Mouse (Mus musculus): ENCODE results near the gene Anapc15-ps.

Gene Anapc15-ps

GRCm38 (mm10) chr10:95673351-95673750, at the start of gene Anapc15-ps:
Gene Anapc15-ps, minus strand, starts transcription at chr10:95673451.
- DNase-seq (ENCODE audit: low spot score in 2 of 2) = no peak

- no peak for DNase-seq (ENCODE audit: low spot score in 2 of 2)
These were observed 49.0 kb upstream of the Anapc15-ps start for GRCm38 (mm10) chr10:95722203-95722611.

GRCm38 (mm10) chr10:95720181-95720798, 47.0 kb upstream of the Anapc15-ps start:
- DNase-seq (ENCODE audit: low spot score in 2 of 2) = no peak

- no peak for DNase-seq (ENCODE audit: low spot score in 2 of 2)
These were observed 46.2 kb upstream of the Anapc15-ps start for GRCm38 (mm10) chr10:95719472-95719871.

GRCm38 (mm10) chr10:95718760-95719159, 45.5 kb upstream of the Anapc15-ps start:
- DNase-seq (ENCODE audit: low spot score in 2 of 2) = no peak

- no peak for DNase-seq (ENCODE audit: low spot score in 2 of 2)
These were observed 43.9 kb upstream of the Anapc15-ps start for GRCm38 (mm10) chr10:95717106-95717680.

GRCm38 (mm10) chr10:95715687-95716086, 42.4 kb upstream of the Anapc15-ps start:
- no peak for DNase-seq (ENCODE audit: low spot score in 2 of 2)

- no peak for DNase-seq (ENCODE audit: low spot score in 2 of 2)
These were observed 39.0 kb upstream of the Anapc15-ps start for GRCm38 (mm10) chr10:95712221-95712620.

GRCm38 (mm10) chr10:95709903-95710660, 36.8 kb upstream of the Anapc15-ps start:
- DNase-seq (ENCODE audit: low spot score in 2 of 2) = no peak

GRCm38 (mm10) chr10:95709143-95709880, 36.1 kb upstream of the Anapc15-ps start:
- DNase-seq (ENCODE audit: low spot score in 2 of 2) = no peak

GRCm38 (mm10) chr10:95708001-95708400, 34.8 kb upstream of the Anapc15-ps start:
- DNase-seq (ENCODE audit: low spot score in 2 of 2) = no peak

GRCm38 (mm10) chr10:95706867-95707266, 33.6 kb upstream of the Anapc15-ps start:
- DNase-seq (ENCODE audit: low spot score in 2 of 2) = no peak

- DNase-seq (ENCODE audit: low spot score in 2 of 2) = no peak
These were observed 32.5 kb upstream of the Anapc15-ps start for GRCm38 (mm10) chr10:95705747-95706146.

GRCm38 (mm10) chr10:95704847-95705246, 31.6 kb upstream of the Anapc15-ps start:
- no peak for DNase-seq (ENCODE audit: low spot score in 2 of 2)

GRCm38 (mm10) chr10:95703730-95704129, 30.5 kb upstream of the Anapc15-ps start:
- DNase-seq (ENCODE audit: low spot score in 2 of 2) = no peak

- no peak for DNase-seq (ENCODE audit: low spot score in 2 of 2)
These were observed 27.2 kb upstream of the Anapc15-ps start for GRCm38 (mm10) chr10:95700422-95700821.

GRCm38 (mm10) chr10:95698920-95699714, 25.9 kb upstream of the Anapc15-ps start:
- DNase-seq (ENCODE audit: low spot score in 2 of 2) = no peak

- DNase-seq (ENCODE audit: low spot score in 2 of 2) = no peak
These were observed 23.0 kb upstream of the Anapc15-ps start for GRCm38 (mm10) chr10:95696253-95696641.

- DNase-seq (ENCODE audit: low spot score in 2 of 2) = no peak
These were observed 22.5 kb upstream of the Anapc15-ps start for GRCm38 (mm10) chr10:95695603-95696252.

GRCm38 (mm10) chr10:95694559-95695251, 21.5 kb upstream of the Anapc15-ps start:
- DNase-seq (ENCODE audit: low spot score in 2 of 2) = no peak
